Mouse (Mus musculus): ENCODE results near the gene Ninj1.

DNA sequence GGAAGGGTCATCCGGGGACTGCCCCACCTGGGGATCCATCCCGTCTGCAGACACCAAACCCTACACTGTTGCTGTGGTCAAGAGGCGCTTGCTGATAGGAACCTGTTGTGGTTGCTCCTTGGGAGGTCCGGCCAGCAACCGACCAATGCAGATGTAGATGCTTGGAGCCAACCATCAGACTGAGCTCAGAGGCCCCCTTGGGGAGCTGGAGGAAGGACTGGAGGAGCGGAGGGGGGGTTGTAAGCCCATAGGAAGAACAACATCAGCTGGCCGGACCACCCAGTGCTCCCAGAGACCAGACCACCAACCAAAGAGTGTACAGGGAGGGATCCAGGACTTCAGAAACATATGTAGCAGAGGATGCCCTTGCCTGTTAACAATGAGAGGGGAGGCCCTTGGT, 22.0 kb downstream of the Ninj1 start:
- TF ChIP-seq CTCF (IDR thresholded peaks at IDR 0.05; ENCODE audit: control insufficient read depth, insufficient read depth, insufficient read length) = no peak
- no peak for TF ChIP-seq MAX (IDR thresholded peaks at IDR 0.05)
- TF ChIP-seq MYOG (IDR thresholded peaks at IDR 0.05; ENCODE audit: control insufficient read depth, extremely low read depth, insufficient read length) = no peak
- no peak for TF ChIP-seq USF1 (IDR thresholded peaks at IDR 0.05; ENCODE audit: low read depth)
- no peak for TF ChIP-seq CEBPB (IDR thresholded peaks at IDR 0.05; ENCODE audit: low read depth)
- TF ChIP-seq FOSL1 (IDR thresholded peaks at IDR 0.05; ENCODE audit: insufficient read depth, low read length, poor library complexity, severe bottlenecking) = no peak

Data from C2C12 (cell line).